Mouse (Mus musculus) layer of hippocampus, postnatal 25 days (tissue): Measurements from ENCODE around the gene Mov10l1. TPM values are rescaled to one million over a fixed set of nuclear protein-coding genes. Genes with fewer than 3 reads are reported as not detected.

Experiments used
- DNase-seq, 2 experiments: peaks; one replicate each; pipeline ENCODE4 v3.0.0; 2022; ENCODE audit warnings: mixed read lengths in 2 of 2, low spot score in 1 of 2; ENCODE audit errors: extremely low spot score in 1 of 2
- total RNA-seq, 2 experiments: library from RNA; stranded (reverse); gene quantifications; 2 replicates each; pipeline ENCODE4 v1.2.3; 2021

Mov10l1 gene
- total RNA-seq, 2 experiments from 2014 or later = not detected

DNA sequence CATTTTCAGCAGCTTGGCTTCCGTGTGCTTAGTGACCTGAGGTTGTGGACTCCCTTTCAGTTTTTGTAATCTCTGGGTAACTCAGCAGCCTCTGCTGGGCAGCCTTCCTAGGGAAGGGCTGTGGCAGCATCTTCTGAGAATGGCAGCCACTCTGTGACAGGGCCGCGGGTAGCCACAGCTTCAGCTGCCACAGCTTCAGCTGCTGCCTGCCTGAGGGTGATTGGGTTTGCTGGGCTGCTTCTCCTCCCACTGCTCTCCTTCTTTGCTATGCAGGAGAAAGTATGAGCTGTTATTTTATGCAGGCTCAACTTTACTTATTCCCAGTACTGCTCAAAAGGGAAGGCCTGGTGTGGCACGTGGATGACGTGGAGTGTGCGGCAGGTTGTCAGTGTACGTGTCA is 24.3 kb downstream of the Mov10l1 start:
- no peak for DNase-seq

DNA sequence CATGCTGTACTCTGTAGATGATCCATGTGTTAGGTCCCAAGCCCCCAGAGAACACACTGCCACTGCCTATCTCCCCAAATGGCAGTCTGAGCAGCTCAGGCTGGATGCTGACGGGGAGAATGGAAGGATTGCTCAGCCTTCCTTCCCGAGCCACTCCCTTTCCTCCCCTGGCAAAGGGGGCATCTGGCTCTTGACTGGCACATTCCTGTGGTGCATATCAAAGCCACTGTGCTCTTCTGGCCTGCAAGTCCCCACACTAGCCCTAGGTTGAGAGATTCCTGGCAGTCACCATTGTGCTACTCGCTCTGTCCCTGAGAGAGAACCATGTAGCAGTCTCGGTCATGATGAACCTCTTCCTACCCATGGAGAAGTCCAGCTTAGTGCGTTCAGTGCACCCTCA is 25.1 kb downstream of the Mov10l1 start:
- DNase-seq = no peak

DNA sequence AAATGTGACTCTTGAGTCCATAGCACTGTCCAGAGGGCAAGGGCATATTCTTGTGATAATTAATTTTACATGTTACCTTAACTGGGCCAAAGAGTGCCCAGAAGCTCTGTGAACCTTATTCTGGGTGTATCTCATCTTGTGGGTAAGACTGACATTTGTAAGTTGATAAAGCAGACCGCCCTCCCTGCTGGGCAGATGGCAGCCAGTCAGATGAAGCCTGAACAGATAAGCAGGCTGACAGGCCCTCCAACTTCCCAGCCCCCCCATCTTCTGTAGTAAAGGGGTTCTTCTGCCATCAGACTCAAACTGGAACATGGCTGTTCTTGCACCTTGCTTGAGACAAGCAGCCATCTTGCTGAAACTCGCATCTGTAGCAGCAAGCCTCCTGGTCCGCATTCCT is 34.0 kb downstream of the Mov10l1 start:
- DNase-seq = no peak

DNA sequence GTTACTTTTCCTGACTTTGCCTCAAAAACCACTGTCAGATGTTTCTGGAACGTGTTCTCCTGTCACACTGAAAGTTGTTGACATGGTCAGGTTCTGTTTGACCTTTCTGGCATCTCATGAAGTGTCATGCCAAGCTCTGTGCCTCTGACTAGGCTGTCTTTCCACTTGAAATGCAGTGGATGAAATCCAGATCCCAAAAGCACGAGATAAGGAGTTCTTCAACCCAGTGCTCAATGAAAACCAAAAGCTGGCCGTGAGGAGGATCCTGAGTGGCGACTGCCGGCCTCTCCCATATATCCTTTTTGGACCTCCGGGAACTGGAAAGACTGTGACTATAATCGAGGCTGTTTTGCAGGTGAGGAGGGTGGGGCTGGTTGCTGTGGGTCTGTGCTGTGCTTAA is 37.4 kb downstream of the Mov10l1 start:
- no peak for DNase-seq

DNA sequence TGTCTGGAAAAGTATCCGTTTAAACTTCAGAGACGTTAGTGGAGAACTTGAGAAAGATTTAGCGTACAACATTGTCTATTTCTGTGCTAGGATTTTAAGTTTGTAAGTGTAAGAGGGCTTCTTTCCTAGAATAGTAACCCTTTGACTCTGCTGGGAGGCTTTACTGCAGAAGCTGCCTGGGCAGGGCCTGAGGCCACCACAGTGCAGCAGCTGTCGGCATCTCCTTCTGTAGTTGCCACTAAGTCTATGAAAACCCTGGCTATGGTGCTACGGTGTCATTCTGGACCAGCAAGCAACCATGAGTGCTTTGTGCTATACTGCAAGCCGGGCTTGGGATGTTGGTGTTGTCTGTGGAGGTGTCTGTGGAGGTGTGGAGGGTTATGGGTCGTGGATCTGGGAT is 37.8 kb downstream of the Mov10l1 start:
- no peak for DNase-seq

DNA sequence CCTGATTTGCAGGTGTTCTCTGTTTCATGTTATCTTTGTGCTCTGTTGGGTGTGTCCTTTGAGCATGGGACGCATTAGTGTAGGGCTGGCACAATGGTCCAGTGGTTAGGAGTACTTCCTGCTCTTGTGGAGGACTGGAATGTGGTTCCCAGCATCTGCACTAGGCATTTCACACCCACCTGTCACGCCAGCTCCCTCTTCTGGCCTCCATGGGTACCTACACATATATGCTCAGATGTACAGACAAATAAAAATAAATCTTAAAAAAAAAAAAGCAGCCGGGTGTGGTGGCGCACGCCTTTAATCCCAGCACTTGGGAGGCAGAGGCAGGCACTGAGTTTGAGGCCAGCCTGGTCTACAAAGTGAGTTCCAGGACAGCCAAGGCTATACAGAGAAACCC is 61.7 kb downstream of the Mov10l1 start:
- DNase-seq = no peak

DNA sequence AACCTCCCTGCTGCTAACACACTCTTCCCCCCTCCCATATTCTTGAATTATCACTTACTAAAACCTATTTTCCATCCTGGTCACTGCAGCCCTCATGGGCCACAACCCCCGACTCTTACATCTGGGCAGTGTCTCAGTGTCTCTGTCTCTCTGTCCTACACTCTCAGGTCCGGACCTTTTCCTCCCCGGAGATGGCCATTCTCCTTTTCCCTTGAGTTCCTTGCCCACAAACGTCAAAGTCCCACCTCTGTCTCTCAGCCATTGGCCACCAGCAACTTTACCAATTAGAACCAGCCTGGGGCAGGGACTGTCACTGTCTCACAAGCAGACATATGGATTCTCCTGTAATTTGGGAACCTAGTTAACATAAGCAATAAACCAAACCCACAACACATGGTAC is 63.6 kb downstream of the Mov10l1 start:
- DNase-seq = no peak

DNA sequence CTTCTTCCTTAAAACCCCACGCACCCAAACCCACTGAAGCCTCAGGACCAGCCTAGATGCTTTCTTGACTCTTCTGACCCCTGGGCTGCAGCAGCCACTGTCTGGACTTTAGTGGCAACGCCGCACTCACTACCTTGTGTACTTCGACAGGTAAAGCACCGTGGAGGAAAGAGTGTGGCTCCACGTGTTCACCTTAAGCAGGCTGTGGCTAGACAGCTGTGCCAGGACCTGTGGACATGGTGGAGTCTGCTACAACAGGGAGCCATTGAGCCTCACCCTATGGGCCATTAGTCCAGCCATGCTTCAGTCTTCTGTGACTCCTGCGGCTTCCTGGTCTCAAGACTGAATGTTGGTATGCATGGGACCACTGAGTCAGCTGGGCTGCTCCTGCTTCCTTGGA is 72.0 kb downstream of the Mov10l1 start:
- DNase-seq = no peak

DNA sequence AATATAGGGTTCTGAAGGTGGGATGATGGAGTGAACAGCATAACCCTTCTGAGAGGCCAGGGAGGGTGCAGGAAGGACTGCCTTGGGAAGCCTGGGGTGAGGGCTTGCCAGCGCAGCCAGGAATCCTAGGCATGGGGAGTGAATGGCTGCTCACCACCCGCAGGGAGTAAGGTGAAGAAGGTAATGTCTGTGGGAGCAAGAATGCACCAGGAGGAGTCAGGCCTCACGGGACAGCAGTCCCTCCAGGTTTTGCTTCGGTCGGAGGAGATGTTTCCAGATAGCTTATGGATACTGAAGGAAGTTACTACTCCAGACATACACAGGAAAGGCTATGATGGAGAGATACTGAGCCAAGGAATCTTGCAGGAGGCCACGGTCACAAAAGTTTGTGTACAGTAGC is 76.0 kb downstream of the Mov10l1 start:
- no peak for DNase-seq

DNA sequence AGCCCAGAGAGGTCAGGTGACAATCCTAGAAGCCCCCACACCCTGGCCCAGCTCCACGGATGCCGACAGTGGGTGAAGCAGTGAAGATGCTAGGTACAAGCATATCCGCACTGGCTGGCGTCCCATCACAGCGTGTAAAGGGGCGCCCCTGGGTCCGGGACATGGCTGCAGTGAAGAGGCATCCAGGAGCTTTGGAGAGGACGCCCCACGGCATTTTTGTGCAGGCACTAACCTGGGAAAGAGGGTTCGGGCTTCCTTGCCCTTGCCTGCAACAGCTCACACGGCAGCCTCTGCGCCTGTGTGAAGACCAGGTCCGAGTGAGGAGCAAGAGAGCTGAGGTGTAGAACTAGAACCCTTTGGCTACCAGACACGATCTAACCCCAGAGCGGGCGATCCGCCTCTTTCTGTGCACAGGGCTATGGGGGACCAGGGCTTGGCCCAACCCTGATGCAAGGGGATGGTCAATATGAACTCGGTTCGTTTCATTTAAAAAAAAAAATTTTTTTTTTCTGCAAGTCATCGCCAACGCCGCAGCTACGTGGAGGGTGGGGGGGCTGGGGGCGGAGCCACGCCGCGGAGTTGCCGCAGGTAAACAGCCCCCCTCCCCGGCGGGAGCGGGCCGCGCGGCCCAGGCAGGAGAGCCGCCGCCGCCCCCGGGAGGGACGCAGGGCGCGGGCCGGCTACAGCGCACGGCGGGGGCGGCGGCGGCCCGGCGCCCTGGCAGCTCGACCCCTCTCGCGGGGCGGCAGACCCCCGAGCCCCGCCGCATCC is 76.6 kb downstream of the Mov10l1 start, which contains the start of gene Panx2:
Gene Panx2, plus strand, starts transcription at position 574 of the 771 bp plus-strand sequence.
- DNase-seq = no peak

DNA sequence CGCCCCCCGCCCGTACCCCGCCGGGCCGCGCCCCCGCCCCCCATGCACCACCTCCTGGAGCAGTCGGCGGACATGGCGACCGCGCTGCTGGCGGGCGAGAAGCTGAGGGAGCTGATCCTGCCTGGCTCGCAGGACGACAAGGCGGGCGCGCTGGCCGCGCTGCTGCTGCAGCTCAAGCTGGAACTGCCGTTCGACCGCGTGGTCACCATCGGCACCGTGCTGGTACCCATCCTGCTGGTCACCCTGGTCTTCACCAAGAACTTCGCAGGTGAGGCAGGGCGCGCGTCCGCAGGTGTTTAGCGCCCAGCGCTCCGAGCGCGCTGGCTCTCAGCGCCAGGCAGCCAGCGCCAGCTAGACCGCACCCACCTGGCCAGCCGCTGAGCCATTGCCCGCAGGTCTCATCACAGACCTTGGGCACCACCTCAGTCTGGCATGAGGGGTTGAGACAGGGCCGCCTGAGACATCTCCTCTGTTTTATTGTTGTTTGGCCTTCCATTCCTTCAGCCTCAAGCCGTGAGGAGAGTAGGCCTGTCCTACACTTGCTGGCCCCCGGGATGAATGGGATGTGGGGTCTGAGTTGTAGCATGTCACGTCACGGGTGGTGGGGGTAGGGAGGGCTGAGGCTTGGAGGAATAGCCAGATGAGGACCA is 77.4 kb downstream of the Mov10l1 start:
- DNase-seq = no peak

DNA sequence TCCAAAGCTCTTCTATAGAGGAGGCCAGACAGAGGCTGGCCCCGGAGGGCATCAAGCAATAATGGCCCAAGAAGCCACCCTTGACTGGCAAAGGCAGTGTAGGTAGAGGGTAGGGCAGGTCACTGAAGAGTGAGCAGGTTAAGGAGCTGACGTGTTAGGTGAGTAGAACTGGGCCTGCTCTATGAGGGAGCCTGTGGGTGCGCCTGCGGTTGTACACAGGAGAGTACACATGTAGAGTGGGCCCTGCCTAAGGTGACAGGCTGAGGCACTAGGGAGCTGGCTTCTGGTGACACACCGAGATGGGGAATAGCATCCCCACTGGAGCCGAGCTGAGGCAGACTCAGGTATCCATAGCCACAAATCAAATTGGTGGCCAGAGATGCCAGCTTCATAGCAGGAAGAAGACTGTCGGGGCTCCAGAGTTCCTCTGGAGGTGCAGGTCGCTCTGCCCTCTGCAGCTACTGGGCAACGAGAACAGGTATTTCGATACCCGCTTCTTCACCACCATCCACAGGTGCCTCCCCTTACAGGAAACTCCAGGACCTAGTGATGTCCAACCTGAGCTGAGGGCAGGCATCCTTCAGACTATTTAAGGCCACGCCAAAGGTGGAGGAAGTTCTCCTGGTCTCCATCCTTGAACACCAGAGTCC is 78.2 kb downstream of the Mov10l1 start:
- no peak for DNase-seq

DNA sequence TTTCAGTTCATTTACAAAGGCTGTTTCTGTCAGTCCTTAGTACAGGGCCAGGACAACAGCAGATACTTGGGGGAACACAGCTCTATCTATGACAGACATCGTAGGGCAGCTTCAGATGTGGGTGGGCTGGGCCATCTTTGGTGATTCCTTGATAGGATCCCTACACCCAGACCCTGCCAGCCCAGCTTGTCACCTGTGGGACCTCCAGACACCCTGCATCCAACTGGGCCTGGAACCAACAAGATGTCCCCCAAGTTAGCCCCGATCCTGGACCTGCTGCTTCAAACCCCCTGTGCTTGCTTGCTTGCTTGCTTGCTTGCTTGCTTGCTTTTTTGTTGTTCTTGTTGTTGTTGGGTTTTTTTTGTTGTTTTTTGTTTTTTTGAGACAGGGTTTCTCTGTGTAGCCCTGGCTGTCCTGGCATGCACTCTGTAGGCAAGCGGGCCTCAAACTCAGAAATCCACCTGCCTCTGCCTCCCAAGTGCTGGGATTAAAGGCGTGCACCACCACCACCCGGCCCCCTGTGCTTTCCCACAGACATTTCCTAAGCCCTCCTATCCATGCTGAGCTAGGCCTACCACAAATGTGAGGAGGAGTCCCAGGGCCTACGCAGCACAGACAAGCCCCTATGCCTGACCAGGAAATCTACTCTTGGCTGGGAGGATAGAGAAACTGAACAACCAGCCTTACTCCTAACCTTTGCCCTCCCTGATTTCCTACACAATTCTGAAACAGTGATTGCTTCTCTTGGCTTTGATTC is 79.2 kb downstream of the Mov10l1 start:
- peak in 1 of 2 experiments; percentile 8 for DNase-seq

DNA sequence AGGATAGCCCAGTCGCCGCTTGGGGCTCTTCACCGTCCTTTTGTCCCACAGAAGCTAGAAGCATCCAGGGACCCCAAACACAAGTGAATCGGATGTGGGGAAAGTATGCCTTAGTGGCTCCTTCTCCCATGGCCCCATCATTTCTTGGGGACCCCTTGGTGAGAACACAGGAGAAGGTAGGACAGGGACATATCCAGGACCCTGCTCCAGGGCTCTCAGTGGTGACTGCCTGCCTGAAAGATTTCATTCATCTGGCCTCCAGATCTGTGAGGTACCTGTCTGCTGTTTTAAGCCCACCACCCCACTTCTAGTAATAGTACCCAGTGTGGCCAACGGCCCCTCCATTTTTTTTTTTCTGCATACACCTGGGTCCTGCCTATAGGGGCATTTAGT is 79.8 kb downstream of the Mov10l1 start:
- DNase-seq = peak in 1 of 2 experiments; percentile 9

DNA sequence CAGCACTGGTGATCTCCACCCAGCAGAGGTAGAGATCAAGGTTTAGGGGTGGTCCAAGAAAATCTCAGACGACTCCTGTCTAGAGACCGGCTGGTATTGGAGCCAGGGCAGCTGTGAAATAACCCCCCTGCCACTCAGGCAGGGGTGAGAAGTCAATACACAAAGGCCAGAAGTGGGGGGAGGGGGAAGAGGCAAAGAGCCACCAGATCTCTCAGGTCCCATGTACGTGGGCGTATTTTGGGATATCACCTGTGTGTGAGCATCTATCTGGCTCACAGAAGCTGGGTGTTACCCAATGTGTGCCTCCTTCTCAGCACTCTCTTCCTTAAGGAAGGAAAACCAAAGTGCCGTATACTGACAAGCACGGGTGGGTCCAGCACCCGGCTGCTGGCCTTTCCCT is 80.3 kb downstream of the Mov10l1 start:
- no peak for DNase-seq

DNA sequence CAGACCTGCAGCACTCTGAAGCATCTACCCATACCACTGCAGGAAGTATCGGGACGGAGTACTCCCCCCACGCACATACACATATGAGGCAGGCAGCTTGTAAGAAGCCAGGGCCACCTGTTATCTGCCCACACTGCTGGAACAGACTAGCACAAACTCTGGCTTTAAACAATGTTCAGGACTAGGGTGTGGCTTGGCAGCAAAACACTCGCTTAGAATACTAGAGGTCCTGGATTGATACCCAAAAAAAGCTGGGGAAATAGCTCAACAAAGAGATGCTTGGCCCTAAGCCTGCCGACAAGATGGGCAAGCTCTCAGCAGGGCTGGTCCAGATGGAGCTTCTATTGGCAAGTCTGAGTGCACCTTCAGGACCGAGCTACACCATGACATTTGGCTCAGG is 80.8 kb downstream of the Mov10l1 start:
- DNase-seq = peak; percentile 47 to 59

DNA sequence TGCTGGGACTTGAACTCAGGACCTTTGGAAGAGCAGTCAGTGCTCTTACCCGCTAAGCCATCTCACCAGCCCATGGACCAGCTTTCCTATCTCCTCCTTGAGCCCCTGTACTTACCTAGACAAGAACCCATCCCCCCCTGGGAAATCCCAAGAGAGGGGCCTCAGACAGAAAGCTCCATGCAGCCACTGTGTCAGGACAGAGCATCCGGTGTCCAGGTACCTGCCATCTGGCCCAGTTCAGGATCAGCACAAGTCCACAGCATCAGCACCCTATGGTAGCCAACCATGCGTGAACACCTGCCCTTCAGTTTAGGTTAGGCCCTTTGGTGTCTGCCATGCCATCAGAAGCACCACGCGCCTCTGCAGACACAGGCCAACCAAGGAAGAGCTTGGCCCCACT is 82.2 kb downstream of the Mov10l1 start:
- peak in 1 of 2 experiments; percentile 5 for DNase-seq

DNA sequence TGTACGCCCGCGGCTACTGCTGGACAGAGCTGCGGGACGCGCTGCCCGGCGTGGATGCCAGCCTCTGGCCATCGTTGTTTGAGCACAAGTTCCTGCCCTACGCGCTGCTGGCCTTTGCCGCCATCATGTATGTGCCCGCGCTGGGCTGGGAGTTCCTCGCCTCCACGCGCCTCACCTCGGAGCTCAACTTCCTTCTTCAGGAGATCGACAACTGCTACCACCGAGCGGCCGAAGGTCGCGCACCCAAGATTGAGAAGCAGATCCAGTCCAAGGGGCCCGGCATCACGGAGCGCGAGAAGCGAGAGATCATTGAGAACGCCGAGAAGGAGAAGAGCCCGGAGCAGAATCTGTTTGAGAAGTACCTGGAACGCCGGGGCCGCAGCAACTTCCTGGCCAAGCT is 84.9 kb downstream of the Mov10l1 start:
- DNase-seq = no peak

DNA sequence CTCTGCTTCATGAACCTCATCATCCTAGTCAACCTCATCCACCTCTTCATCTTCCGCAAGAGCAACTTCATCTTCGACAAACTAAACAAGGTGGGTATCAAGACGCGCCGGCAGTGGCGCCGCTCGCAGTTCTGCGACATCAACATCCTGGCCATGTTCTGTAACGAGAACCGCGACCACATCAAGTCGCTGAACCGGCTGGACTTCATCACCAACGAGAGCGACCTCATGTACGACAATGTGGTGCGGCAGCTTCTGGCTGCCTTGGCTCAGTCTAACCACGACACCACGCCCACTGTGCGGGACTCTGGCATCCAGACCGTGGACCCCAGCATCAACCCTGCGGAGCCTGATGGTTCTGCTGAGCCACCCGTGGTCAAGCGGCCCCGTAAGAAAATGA is 85.5 kb downstream of the Mov10l1 start:
- no peak for DNase-seq

DNA sequence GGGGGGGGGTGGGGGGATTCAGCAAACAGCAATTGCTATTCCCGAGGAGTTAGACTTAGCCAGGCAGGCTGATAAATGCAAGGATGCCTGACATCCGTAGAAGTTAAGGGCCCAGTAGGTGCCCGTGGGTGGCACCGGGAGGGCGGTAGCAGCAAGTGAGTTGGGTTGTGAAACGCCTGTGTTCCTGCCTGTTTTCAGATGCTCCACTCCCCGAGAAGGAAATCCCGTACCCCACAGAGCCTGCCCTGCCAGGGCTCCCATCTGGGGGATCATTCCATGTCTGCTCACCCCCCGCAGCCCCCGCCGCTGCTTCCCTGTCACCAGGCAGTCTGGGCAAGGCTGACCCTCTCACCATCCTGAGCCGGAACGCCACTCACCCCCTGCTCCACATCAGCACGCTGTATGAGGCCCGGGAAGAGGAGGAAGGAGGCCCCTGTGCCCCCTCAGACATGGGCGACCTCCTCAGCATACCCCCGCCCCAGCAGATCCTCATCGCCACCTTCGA is 86.7 kb downstream of the Mov10l1 start:
- no peak for DNase-seq

DNA sequence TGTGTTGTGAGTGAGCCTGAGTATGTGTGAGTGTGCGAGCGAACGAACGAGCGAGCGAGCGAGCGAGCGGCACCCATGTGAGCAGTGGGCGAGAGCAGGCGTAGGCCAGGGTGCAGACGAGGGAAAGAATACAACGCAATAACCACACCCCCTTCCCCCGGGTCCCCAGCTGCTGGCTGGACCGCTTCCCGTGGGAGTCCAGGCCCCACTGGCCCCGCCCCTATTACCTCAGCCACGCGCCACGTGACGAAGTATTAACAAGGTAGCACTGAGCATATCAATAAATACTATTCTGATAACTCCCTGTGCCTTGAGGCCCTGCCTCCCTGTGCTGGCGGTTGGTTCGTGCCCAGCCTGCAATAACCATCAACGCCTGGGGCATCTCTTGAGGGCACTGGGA is 87.9 kb downstream of the Mov10l1 start:
- no peak for DNase-seq
